Mouse (Mus musculus) neural tube, postnatal 0 days (tissue): Measurements from ENCODE around the gene Slc28a1. TPM values are rescaled to one million over a fixed set of nuclear protein-coding genes. Genes with fewer than 3 reads are reported as not detected.

Source experiments
- polyA plus RNA-seq: library from polyadenylated mRNA; unstranded; fragments of >200 nt; fragmentation: Nextera tagmentation; extraction: Ambion mirVana; gene quantifications from 2 replicates; pipeline ENCODE4 v1.2.1, GENCODE M21; 2015

The Slc28a1 gene
- polyA plus RNA-seq = 0.17 TPM in 1 of 2 replicates, not detected in the other

DNA sequence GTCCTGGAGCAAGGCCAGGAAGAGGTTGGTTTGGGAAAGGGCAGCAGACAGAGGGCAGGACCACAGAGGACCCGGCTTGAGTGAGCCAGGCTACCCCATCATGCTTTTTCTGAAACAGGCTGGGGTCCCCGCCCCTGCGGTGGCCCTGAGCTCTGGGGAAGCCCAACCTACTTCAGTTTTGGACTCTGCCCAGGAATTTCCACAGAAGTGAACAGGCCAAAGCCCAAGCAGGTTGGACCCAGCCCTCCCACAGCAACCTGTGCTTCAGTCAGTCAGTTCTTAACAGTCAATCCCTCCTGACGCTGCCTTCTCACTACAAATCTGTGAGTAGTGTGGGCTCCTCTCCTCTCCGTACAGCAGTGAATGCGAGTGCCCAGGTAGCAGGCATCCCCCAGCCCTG lies at the start of gene Slc28a1:
Slc28a1 (plus strand) TSS at position 245 of the 400 bp plus-strand sequence.

DNA sequence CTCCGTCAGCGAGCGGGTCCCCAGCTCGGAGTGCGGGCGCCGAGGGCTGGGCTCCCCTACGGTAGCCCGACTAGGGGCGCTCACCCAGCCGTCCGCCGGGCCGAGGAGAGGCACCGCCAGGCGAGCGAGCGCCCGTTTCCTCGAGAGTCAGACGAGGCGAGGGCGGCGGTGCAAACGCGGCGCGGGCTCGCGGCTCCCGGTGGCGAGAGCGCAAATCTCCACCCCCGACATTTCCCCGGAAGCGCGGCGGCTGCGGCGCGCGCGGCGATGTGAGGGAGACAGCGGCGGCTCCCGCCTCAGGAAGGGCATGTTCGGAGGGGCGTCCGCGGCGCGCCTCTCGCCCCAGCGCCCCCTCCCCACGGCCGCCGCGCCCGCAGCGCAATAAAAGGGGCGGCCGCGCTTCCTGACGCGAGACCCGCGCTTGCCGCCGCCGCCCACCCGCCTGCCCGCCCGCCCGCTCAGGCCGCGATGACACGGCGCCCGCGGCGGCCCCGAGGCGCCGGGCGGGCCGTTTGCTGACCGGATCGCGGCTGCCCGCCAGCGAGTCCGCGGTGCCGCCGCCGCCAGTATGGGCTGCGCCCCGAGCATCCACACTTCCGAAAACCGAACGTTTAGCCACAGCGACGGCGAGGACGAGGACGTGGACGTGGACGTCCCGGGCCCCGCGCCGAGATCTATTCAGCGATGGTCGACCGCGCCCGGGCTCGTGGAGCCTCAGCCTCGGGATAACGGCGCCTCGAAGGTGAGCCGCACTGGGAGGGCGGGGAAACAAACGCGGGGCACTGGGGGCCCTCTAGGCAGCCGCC lies 99.0 kb downstream of the Slc28a1 start, which contains the start of gene Pde8a:
Pde8a (plus strand) TSS at position 250 of the 806 bp plus-strand sequence.

Other genes starting within 250 kb of the Slc28a1 start
- 26.4 and 30.6 TPM in 2 replicates for gene Wdr73, start 213.5 kb upstream of the Slc28a1 start, polyA plus RNA-seq
- gene Nmb, start 209.7 kb upstream of the Slc28a1 start, polyA plus RNA-seq = 12.7 and 13.0 TPM in 2 replicates
- 137 and 142 TPM in 2 replicates for gene Sec11a, start 167.0 kb upstream of the Slc28a1 start, polyA plus RNA-seq
- 6.3 and 6.5 TPM in 2 replicates for gene Zfp592, start 121.1 kb upstream of the Slc28a1 start, polyA plus RNA-seq
- gene Alpk3, start 57.2 kb upstream of the Slc28a1 start, polyA plus RNA-seq = 0.11 and 0.18 TPM in 2 replicates
- 1.8 and 2.1 TPM in 2 replicates for gene Pde8a, start 98.8 kb downstream of the Slc28a1 start, polyA plus RNA-seq
- 719 and 733 TPM in 2 replicates for gene Rps17, start 230.5 kb downstream of the Slc28a1 start, polyA plus RNA-seq